Mouse (Mus musculus): ENCODE results near the gene Eloa. TPM values are rescaled to one million over a fixed set of nuclear protein-coding genes. Genes with fewer than 3 reads are reported as not detected.
A peak's percentile ranks its signal among the peaks of the same experiment; 100 is the strongest.

The Eloa gene
- polyA plus RNA-seq, 1 experiment from 2014 or later: 27.0 TPM

DNA sequence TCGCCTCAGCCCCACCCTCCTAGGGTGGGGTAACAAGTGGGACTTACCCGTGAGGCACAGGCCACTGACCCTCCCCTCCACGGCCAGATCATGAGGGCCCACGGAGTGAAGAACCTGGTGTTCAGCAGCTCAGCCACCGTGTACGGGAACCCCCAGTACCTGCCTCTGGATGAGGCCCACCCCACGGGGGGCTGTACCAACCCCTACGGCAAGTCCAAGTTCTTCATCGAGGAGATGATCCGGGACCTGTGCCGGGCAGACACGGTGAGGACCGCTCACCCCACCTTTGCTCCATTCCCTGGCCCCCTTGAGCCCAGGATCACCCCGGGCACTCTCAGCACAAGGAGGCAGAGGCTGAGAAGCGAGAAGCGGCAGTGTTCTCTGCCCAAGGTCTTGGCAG lies 55.3 kb downstream of the Eloa start:
- H3K9ac ChIP-seq: no peak overlapping the region
- ATAC-seq (ENCODE audit: insufficient read depth): no peak
- H3K4me3 ChIP-seq (replicated peaks): no peak overlapping the region
- H3K9me3 ChIP-seq (replicated peaks): no peaks in the 10 kb centered on the region
- peaks cover 51% of the 10 kb centered on the region for H3K36me3 ChIP-seq (replicated peaks)
- no peaks in the 10 kb centered on the region for H3K27me3 ChIP-seq
- peaks cover 39% of the 10 kb centered on the region for H3K4me1 ChIP-seq (replicated peaks)
- WGBS (ENCODE audit: insufficient replicate concordance): 84% methylated on average over 16 of the region's 16 CpGs
- H3K27ac ChIP-seq (replicated peaks): no peak overlapping the region
- no peak overlapping the region for H3K4me2 ChIP-seq

DNA sequence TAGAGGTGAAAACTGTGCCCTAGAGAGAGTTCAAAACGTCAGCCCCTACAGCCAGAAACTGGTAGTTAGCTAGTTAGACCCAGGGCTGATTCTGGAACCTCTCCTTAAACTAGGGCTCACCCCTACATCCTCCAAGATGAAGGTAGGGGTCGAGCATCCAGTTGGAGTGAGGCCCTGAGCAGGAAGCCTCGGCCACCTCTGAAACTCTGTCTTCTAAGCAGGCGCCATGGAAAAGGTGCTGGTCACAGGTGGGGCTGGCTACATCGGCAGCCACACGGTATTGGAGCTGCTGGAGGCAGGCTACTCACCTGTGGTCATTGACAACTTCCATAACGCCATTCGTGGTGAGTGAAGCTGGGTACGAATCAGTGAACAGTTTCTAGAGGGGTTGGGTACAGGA lies 56.5 kb downstream of the Eloa start:
- H3K4me2 ChIP-seq: peak overlapping the region; percentile 99
- H3K36me3 ChIP-seq (replicated peaks): peaks cover 56% of the 10 kb centered on the region
- no peak for ATAC-seq (ENCODE audit: insufficient read depth)
- peak overlapping the region; percentile 76 for H3K27ac ChIP-seq (replicated peaks)
- peak overlapping the region; percentile 76 for H3K4me3 ChIP-seq (replicated peaks)
- 71% methylated on average over 9 of the region's 9 CpGs for WGBS (ENCODE audit: insufficient replicate concordance)
- peaks cover 38% of the 10 kb centered on the region for H3K4me1 ChIP-seq (replicated peaks)
- H3K27me3 ChIP-seq: no peaks in the 10 kb centered on the region
- 0 out of 2 replicates have a peak overlapping the region, but pooled peaks have one; percentile 8 for H3K9ac ChIP-seq
- no peaks in the 10 kb centered on the region for H3K9me3 ChIP-seq (replicated peaks)

DNA sequence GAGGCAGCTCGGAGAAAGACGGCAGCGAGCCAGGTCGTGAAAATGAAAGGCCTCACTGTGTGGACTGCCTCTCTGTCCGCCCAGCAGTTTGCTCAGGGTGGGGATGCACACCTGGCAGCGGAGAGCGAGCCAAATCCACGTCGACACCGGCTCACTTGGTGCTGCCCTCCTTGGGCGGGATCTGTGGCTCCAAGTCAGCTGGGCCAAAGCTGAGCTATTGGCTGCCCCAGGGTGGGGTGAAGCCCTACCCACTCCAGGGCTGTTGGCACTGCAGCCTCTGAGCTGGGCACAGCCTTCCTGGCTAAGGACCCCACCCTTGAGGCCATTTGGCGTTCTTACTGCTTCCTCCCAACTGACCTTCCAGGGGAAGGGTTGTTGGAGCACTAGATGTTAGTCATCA lies 57.1 kb downstream of the Eloa start:
- peaks cover 56% of the 10 kb centered on the region for H3K36me3 ChIP-seq (replicated peaks)

DNA sequence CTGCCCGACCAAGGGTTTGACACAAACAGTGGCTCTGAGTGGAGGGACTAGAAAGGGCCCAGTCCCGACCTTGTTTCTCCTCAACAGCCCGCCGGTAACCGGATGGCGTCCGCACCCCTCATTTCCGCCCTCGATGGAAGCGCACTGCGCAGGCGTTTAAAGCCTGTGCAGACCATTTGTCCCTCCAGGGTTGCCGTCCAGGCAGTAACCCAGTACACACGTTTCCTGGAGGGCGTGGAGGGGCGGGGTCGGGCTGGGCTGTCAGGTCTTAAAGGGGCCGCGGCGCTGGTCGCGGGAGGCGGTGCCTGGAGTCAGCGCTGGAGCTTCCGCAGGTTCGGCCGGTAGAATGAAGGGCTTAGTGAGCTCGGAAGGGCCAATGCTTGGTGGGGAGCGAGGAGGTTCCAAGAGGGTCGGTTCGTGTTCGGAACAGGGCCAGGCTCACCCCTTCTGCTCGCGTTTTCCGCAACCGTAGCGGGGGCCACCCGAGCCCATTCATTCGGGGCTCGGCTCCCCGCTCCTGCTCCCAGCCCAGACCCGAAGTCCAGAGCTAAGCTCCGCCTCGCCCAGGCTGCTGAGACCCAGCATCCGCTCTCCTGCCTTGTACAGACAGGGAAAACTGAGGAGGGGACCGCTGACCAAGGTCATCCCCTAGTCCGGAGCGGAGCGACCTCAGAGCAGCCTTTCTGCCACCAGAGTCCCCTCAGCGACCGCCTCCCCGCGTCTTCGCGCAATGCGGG lies 57.9 kb downstream of the Eloa start, which contains the start of gene Gale:
TSS of gene Gale (plus strand) at position 271 of the 737 bp plus-strand sequence.
- Histone ChIP-seq H3K4me2 (peak within 1 kb of the TSS; percentile 99), H3K4me1 (replicated peaks) (peaks cover 50% of the 10 kb centered on the region), H3K27ac (replicated peaks) (peak within 1 kb of the TSS; percentile 76), H3K9me3 (replicated peaks) (no peaks in the 10 kb centered on the region), H3K4me3 (replicated peaks) (peak within 1 kb of the TSS; percentile 76), H3K36me3 (replicated peaks) (peaks cover 55% of the 10 kb centered on the region), H3K9ac (peak within 1 kb of the TSS; percentile 82), H3K27me3 (no peaks in the 10 kb centered on the region)
- peak; percentile 90 for ATAC-seq (ENCODE audit: insufficient read depth)
- under 1% methylated on average over 56 of the region's 56 CpGs for WGBS (ENCODE audit: insufficient replicate concordance)

More for the DNA sequence above, 57.1 kb downstream of the Eloa start:
- H3K27ac ChIP-seq (replicated peaks): peak overlapping the region; percentile 76
- H3K27me3 ChIP-seq: no peaks in the 10 kb centered on the region
- no peaks in the 10 kb centered on the region for H3K9me3 ChIP-seq (replicated peaks)
- H3K4me2 ChIP-seq: peak overlapping the region; percentile 99
- peaks cover 43% of the 10 kb centered on the region for H3K4me1 ChIP-seq (replicated peaks)
- ATAC-seq (ENCODE audit: insufficient read depth): peak; percentile 19
- peak overlapping the region; percentile 82 for H3K9ac ChIP-seq
- WGBS (ENCODE audit: insufficient replicate concordance): 2% methylated on average over 12 of the region's 12 CpGs
- H3K4me3 ChIP-seq (replicated peaks): peak overlapping the region; percentile 76

DNA sequence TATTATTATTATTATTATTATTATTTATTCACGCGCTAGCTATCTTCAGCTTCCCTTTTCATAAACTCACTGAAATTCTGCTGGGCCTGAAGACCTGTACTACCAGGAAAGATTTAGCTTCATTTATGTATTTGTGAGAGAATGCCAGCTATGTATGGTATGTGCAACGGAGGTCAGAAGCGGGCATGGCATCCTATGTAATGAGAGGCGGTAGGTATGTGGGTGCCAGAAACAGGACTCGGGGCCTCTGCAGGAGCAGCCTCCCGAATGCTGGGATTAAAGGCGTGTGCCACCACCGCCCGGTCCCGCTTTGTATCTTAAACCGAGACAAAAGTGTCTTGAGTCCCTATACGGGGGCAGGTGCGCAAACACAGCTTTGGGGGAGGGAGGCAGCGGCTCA lies 58.6 kb downstream of the Eloa start:
- 8% methylated on average over 15 of the region's 15 CpGs for WGBS (ENCODE audit: insufficient replicate concordance)

DNA sequence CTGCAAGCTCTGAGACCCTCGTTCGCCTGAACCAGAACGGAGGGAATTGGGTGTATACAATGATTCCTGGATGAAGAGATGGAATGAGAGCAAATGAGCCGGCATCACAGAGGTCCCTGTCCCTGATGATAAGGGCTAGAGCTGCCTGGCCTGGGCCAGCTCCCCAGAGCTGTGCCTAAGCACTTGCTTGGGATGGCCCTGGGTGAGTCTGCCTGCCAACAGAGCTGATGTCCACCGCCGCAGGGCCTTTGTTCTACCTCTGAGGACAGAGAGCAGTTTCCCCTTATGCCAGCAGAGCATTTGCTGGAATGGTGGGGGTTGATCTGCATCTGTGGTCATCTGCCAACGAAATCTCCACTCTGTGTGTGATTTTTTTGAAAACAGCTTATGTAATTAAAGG lies 59.4 kb downstream of the Eloa start:
- H3K4me2 ChIP-seq: 0 out of 2 replicates have a peak overlapping the region, but pooled peaks have one; percentile 99
- WGBS (ENCODE audit: insufficient replicate concordance): 84% methylated on average over 7 of the region's 7 CpGs
- no peaks in the 10 kb centered on the region for H3K9me3 ChIP-seq (replicated peaks)
- peak overlapping the region; percentile 76; the same call in 1 of the 2 replicates for H3K4me3 ChIP-seq (replicated peaks)
- peaks cover 62% of the 10 kb centered on the region for H3K4me1 ChIP-seq (replicated peaks)
- peak overlapping the region; percentile 33; the same call in 1 of the 2 replicates for H3K9ac ChIP-seq
- no peak overlapping the region for H3K27ac ChIP-seq (replicated peaks)
- ATAC-seq (ENCODE audit: insufficient read depth): no peak
- no peaks in the 10 kb centered on the region for H3K27me3 ChIP-seq
- H3K36me3 ChIP-seq (replicated peaks): peaks cover 53% of the 10 kb centered on the region

More for the DNA sequence above, 58.6 kb downstream of the Eloa start:
- Histone ChIP-seq H3K36me3 (replicated peaks) (peaks cover 53% of the 10 kb centered on the region), H3K4me2 (peak overlapping the region; percentile 99), H3K4me3 (replicated peaks) (peak overlapping the region; percentile 76), H3K4me1 (replicated peaks) (peaks cover 55% of the 10 kb centered on the region), H3K27ac (replicated peaks) (peak overlapping the region; percentile 75), H3K9me3 (replicated peaks) (no peaks in the 10 kb centered on the region), H3K27me3 (no peaks in the 10 kb centered on the region), H3K9ac (peak overlapping the region; percentile 69)
- ATAC-seq (ENCODE audit: insufficient read depth): peak; percentile 4

DNA sequence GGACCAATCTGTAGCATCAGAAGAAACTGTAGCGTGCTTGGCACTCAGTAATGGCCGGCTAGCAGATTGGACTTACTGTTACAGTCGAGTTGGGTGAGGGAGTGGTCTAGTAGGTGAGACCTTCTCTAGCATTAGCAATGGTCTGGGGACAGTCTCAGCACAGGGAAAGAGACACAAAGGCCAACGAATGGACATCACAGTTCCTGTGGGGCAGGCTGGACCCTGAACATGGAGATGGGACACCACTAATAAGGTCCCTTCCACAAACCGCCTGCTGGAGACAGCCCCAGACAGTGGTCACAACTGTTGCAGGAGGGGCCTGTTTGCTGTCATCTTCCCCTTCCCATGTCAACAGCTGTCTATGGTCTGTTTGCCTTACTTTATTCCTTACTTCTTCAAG lies 59.9 kb downstream of the Eloa start:
- 77% methylated on average over 5 of the region's 5 CpGs for WGBS (ENCODE audit: insufficient replicate concordance)
- H3K4me1 ChIP-seq (replicated peaks): peaks cover 62% of the 10 kb centered on the region

DNA sequence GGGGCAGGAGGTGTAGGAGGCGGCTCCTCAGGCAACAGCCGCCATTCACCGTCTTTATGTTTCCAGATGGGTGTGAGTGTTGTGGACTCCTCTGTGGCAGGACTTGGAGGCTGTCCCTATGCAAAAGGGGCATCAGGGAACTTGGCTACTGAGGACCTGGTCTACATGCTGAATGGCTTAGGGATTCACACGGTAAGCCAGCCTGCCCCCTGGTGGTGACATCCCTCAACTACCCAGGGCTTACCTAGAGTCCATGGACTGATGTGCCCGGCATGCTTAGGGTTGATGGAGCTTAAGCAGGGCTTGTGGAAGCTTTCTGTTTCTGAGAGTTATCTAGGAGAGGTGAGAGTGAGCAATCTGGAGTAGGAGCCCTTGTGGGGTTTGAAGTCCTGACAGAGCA lies 60.8 kb downstream of the Eloa start:
- H3K4me1 ChIP-seq (replicated peaks): peaks cover 57% of the 10 kb centered on the region
- WGBS (ENCODE audit: insufficient replicate concordance): 24% methylated on average over 5 of the region's 5 CpGs
- H3K4me3 ChIP-seq (replicated peaks): no peak overlapping the region
- H3K27me3 ChIP-seq: no peaks in the 10 kb centered on the region
- no peak overlapping the region for H3K4me2 ChIP-seq
- H3K36me3 ChIP-seq (replicated peaks): peaks cover 51% of the 10 kb centered on the region
- H3K9ac ChIP-seq: no peak overlapping the region
- H3K27ac ChIP-seq (replicated peaks): no peak overlapping the region
- no peaks in the 10 kb centered on the region for H3K9me3 ChIP-seq (replicated peaks)
- no peak for ATAC-seq (ENCODE audit: insufficient read depth)

More for the DNA sequence above, 59.9 kb downstream of the Eloa start:
- no peak overlapping the region for H3K9ac ChIP-seq
- no peaks in the 10 kb centered on the region for H3K27me3 ChIP-seq
- H3K27ac ChIP-seq (replicated peaks): no peak overlapping the region
- H3K36me3 ChIP-seq (replicated peaks): peaks cover 50% of the 10 kb centered on the region
- no peak overlapping the region for H3K4me2 ChIP-seq
- no peak for ATAC-seq (ENCODE audit: insufficient read depth)
- no peaks in the 10 kb centered on the region for H3K9me3 ChIP-seq (replicated peaks)
- no peak overlapping the region for H3K4me3 ChIP-seq (replicated peaks)

DNA sequence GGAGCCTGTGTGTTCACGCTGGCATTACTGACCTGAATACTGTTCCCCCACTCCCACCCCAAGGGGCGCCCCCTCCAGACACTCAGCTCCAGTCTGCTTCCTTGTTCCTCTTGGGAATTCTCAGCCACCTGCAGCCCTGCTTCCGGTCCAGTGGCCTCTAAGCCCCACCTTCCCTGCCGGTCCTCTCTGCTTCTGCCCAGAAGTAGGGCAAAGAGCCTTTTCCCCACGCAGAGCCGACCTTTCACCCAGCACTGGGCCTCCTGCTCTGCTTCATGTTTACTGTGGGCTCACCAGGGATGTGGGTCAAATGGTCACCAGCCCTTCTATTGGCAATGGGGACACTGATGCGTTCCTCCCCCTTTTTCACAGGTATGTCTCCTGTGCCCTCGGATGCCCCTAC lies 63.2 kb downstream of the Eloa start:
- Histone ChIP-seq H3K27ac (replicated peaks) (peak overlapping the region; percentile 73), H3K9ac (no peak overlapping the region), H3K9me3 (replicated peaks) (no peaks in the 10 kb centered on the region), H3K4me3 (replicated peaks) (no peak overlapping the region), H3K4me2 (peak overlapping the region; percentile 25), H3K4me1 (replicated peaks) (peaks cover 49% of the 10 kb centered on the region), H3K27me3 (no peaks in the 10 kb centered on the region), H3K36me3 (replicated peaks) (peaks cover 70% of the 10 kb centered on the region)
- ATAC-seq (ENCODE audit: insufficient read depth): peak; percentile 55
- 60% methylated on average over 8 of the region's 8 CpGs for WGBS (ENCODE audit: insufficient replicate concordance)

DNA sequence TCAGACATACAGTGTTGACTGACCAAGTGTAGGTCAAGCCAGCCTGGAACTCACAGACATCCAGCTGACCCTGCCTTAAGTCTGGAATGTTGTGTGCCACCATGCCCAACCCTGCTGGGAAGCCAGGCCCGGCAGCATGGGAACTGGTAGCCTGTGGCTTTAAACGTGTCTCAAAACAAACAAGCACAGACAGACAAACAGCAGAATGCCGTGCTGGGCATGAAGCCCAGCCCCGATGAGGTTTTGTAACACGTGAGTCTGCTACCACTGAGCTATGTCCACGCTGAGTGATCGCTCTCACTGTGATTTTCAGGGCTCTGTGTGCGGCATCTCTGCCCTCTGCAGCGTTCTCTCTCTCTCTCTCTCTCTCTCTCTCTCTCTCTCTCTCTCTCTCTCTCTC lies 65.7 kb downstream of the Eloa start:
- no peak for ATAC-seq (ENCODE audit: insufficient read depth)

DNA sequence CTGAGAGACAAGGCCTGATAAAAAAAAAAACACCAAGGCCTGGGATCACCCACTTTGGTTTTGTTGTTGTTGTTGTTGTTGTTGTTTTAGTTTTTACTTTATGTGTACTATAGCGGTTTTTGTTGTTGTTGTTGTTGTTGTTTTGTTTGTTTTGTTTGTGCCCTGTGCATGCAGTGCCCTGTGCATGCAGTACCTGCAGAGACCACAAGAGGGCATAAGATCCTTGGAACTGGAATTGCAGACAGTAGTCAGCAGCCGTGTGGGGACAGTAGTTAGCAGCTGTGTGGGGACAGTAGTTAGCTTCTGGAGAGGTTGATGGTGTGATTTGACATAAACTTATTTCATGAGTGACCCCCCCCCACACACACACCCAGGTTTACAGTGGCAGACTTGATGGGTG lies 67.3 kb downstream of the Eloa start:
- peaks cover 73% of the 10 kb centered on the region for H3K36me3 ChIP-seq (replicated peaks)

More for the DNA sequence above, 65.7 kb downstream of the Eloa start:
- H3K27me3 ChIP-seq: no peaks in the 10 kb centered on the region
- H3K4me1 ChIP-seq (replicated peaks): peaks cover 34% of the 10 kb centered on the region
- H3K4me2 ChIP-seq: no peak overlapping the region
- no peaks in the 10 kb centered on the region for H3K9me3 ChIP-seq (replicated peaks)
- peaks cover 84% of the 10 kb centered on the region for H3K36me3 ChIP-seq (replicated peaks)
- 77% methylated on average over 9 of the region's 9 CpGs for WGBS (ENCODE audit: insufficient replicate concordance)
- no peak overlapping the region for H3K9ac ChIP-seq
- 0 out of 2 replicates have a peak overlapping the region, but pooled peaks have one; percentile 29 for H3K27ac ChIP-seq (replicated peaks)
- H3K4me3 ChIP-seq (replicated peaks): no peak overlapping the region

More for the DNA sequence above, 67.3 kb downstream of the Eloa start:
- Histone ChIP-seq H3K27me3 (no peaks in the 10 kb centered on the region), H3K4me3 (replicated peaks) (no peak overlapping the region), H3K9ac (no peak overlapping the region), H3K9me3 (replicated peaks) (no peaks in the 10 kb centered on the region), H3K27ac (replicated peaks) (0 out of 2 replicates have a peak overlapping the region, but pooled peaks have one; percentile 33), H3K4me2 (no peak overlapping the region), H3K4me1 (replicated peaks) (peaks cover 35% of the 10 kb centered on the region)
- WGBS (ENCODE audit: insufficient replicate concordance): 24% methylated on average over 2 of the region's 2 CpGs
- ATAC-seq (ENCODE audit: insufficient read depth): no peak

Measured in liver, embryonic 15.5 days (tissue).